Mouse (Mus musculus): ENCODE data around the gene Fam49a. TPM values are rescaled to one million over a fixed set of nuclear protein-coding genes. Genes with fewer than 3 reads are reported as not detected.
A peak's percentile ranks its signal among the peaks of the same experiment; 100 is the strongest.

Gene Fam49a
- polyA plus RNA-seq, 1 experiment from 2014 or later, result 57.8 TPM

GRCm38 (mm10) chr12:12379056-12379455 lies 117.1 kb downstream of the Fam49a start:
- WGBS, result 64% methylated on average over 2 of the region's 2 CpGs
- Histone ChIP-seq H3K9ac (no peak overlapping the region), H3K4me3 (no peak overlapping the region), H3K27ac (replicated peaks) (no peak overlapping the region), H3K36me3 (peaks cover 5% of the 10 kb centered on the region), H3K4me1 (replicated peaks) (no peaks in the 10 kb centered on the region), H3K9me3 (no peaks in the 10 kb centered on the region), H3K4me2 (no peak overlapping the region), H3K27me3 (no peaks in the 10 kb centered on the region)
- no peak for ATAC-seq (ENCODE audit: low FRiP score, low read depth)

GRCm38 (mm10) chr12:12389271-12389670 lies 127.3 kb downstream of the Fam49a start:
- Histone ChIP-seq H3K36me3 (no peaks in the 10 kb centered on the region), H3K27ac (replicated peaks) (no peak overlapping the region), H3K4me2 (no peak overlapping the region), H3K9ac (no peak overlapping the region), H3K27me3 (no peaks in the 10 kb centered on the region), H3K9me3 (no peaks in the 10 kb centered on the region), H3K4me3 (no peak overlapping the region), H3K4me1 (replicated peaks) (no peaks in the 10 kb centered on the region)
- WGBS, result 89% methylated on average over 1 of the region's 1 CpGs
- ATAC-seq (ENCODE audit: low FRiP score, low read depth), result no peak

- H3K4me3 ChIP-seq, result no peak overlapping the region
- H3K9ac ChIP-seq, result no peak overlapping the region
- no peaks in the 10 kb centered on the region for H3K9me3 ChIP-seq
- H3K4me2 ChIP-seq, result no peak overlapping the region
- no peaks in the 10 kb centered on the region for H3K27me3 ChIP-seq
- no peaks in the 10 kb centered on the region for H3K4me1 ChIP-seq (replicated peaks)
- no peak for ATAC-seq (ENCODE audit: low FRiP score, low read depth)
- 28% methylated on average over 6 of the region's 6 CpGs for WGBS
- H3K36me3 ChIP-seq, result no peaks in the 10 kb centered on the region
- H3K27ac ChIP-seq (replicated peaks), result no peak overlapping the region
Measured at GRCm38 (mm10) chr12:12396224-12396623, 134.3 kb downstream of the Fam49a start.

GRCm38 (mm10) chr12:12401051-12401465 lies 139.1 kb downstream of the Fam49a start:
- H3K9me3 ChIP-seq, result no peaks in the 10 kb centered on the region
- WGBS, result 47% methylated on average over 9 of the region's 9 CpGs
- peak overlapping the region; percentile 33 for H3K4me2 ChIP-seq
- no peaks in the 10 kb centered on the region for H3K4me1 ChIP-seq (replicated peaks)
- no peak for ATAC-seq (ENCODE audit: low FRiP score, low read depth)
- no peak overlapping the region for H3K9ac ChIP-seq
- no peak overlapping the region for H3K4me3 ChIP-seq
- no peak overlapping the region for H3K27ac ChIP-seq (replicated peaks)
- no peaks in the 10 kb centered on the region for H3K27me3 ChIP-seq
- H3K36me3 ChIP-seq, result no peaks in the 10 kb centered on the region

- Histone ChIP-seq H3K4me2 (peak overlapping the region; percentile 33), H3K27ac (replicated peaks) (no peak overlapping the region), H3K9ac (no peak overlapping the region), H3K4me1 (replicated peaks) (no peaks in the 10 kb centered on the region), H3K36me3 (no peaks in the 10 kb centered on the region), H3K9me3 (no peaks in the 10 kb centered on the region), H3K27me3 (no peaks in the 10 kb centered on the region), H3K4me3 (no peak overlapping the region)
- ATAC-seq (ENCODE audit: low FRiP score, low read depth), result no peak
- 50% methylated on average over 15 of the region's 15 CpGs for WGBS
Measured at GRCm38 (mm10) chr12:12401504-12401903, 139.6 kb downstream of the Fam49a start.

GRCm38 (mm10) chr12:12405491-12406110 lies 143.7 kb downstream of the Fam49a start:
- Histone ChIP-seq H3K27ac (replicated peaks) (no peak overlapping the region), H3K9ac (no peak overlapping the region), H3K27me3 (no peaks in the 10 kb centered on the region), H3K9me3 (no peaks in the 10 kb centered on the region), H3K4me1 (replicated peaks) (no peaks in the 10 kb centered on the region), H3K36me3 (no peaks in the 10 kb centered on the region), H3K4me2 (no peak overlapping the region), H3K4me3 (no peak overlapping the region)
- no peak for ATAC-seq (ENCODE audit: low FRiP score, low read depth)
- 59% methylated on average over 10 of the region's 10 CpGs for WGBS

- H3K4me1 ChIP-seq (replicated peaks), result no peaks in the 10 kb centered on the region
- no peak overlapping the region for H3K9ac ChIP-seq
- no peak overlapping the region for H3K4me3 ChIP-seq
- ATAC-seq (ENCODE audit: low FRiP score, low read depth), result no peak
- H3K4me2 ChIP-seq, result no peak overlapping the region
- H3K27me3 ChIP-seq, result no peaks in the 10 kb centered on the region
- 65% methylated on average over 5 of the region's 5 CpGs for WGBS
- no peak overlapping the region for H3K27ac ChIP-seq (replicated peaks)
- H3K36me3 ChIP-seq, result no peaks in the 10 kb centered on the region
- H3K9me3 ChIP-seq, result no peaks in the 10 kb centered on the region
Measured at GRCm38 (mm10) chr12:12409044-12409443, 147.1 kb downstream of the Fam49a start.

- Histone ChIP-seq H3K27ac (replicated peaks) (no peak overlapping the region), H3K4me3 (no peak overlapping the region), H3K9ac (no peak overlapping the region), H3K27me3 (no peaks in the 10 kb centered on the region), H3K4me1 (replicated peaks) (no peaks in the 10 kb centered on the region), H3K36me3 (no peaks in the 10 kb centered on the region), H3K4me2 (no peak overlapping the region), H3K9me3 (no peaks in the 10 kb centered on the region)
- WGBS, result 41% methylated on average over 5 of the region's 5 CpGs
- no peak for ATAC-seq (ENCODE audit: low FRiP score, low read depth)
Measured at GRCm38 (mm10) chr12:12412674-12413073, 150.7 kb downstream of the Fam49a start.

GRCm38 (mm10) chr12:12420423-12420822 lies 158.5 kb downstream of the Fam49a start:
- Histone ChIP-seq H3K4me3 (no peak overlapping the region), H3K9me3 (no peaks in the 10 kb centered on the region), H3K4me2 (no peak overlapping the region), H3K36me3 (no peaks in the 10 kb centered on the region), H3K27ac (replicated peaks) (no peak overlapping the region), H3K4me1 (replicated peaks) (peaks cover 6% of the 10 kb centered on the region; the same call in 1 of the 2 replicates), H3K9ac (no peak overlapping the region), H3K27me3 (no peaks in the 10 kb centered on the region)
- ATAC-seq (ENCODE audit: low FRiP score, low read depth), result no peak; the same call in 1 of the 2 replicates
- 8% methylated on average over 2 of the region's 2 CpGs for WGBS

- Histone ChIP-seq H3K27me3 (no peaks in the 10 kb centered on the region), H3K9me3 (no peaks in the 10 kb centered on the region)
- 10% methylated on average over 25 of the region's 25 CpGs for WGBS
Measured at GRCm38 (mm10) chr12:12420841-12421579, 159.1 kb downstream of the Fam49a start.

GRCm38 (mm10) chr12:12421580-12421878 lies 159.6 kb downstream of the Fam49a start:
- no peak overlapping the region for H3K27ac ChIP-seq (replicated peaks)
- H3K9me3 ChIP-seq, result no peaks in the 10 kb centered on the region
- H3K9ac ChIP-seq, result no peak overlapping the region

More at GRCm38 (mm10) chr12:12420841-12421579, 159.1 kb downstream of the Fam49a start:
- Histone ChIP-seq H3K4me1 (replicated peaks) (peaks cover 6% of the 10 kb centered on the region; the same call in 1 of the 2 replicates), H3K4me3 (peak overlapping the region; percentile 38), H3K36me3 (no peaks in the 10 kb centered on the region), H3K9ac (peak overlapping the region; percentile 54), H3K4me2 (peak overlapping the region; percentile 64), H3K27ac (replicated peaks) (peak overlapping the region; percentile 62)
- peak; percentile 96 for ATAC-seq (ENCODE audit: low FRiP score, low read depth)

GRCm38 (mm10) chr12:12425188-12425587 lies 163.2 kb downstream of the Fam49a start:
- no peaks in the 10 kb centered on the region for H3K36me3 ChIP-seq
- peaks cover 6% of the 10 kb centered on the region; the same call in 1 of the 2 replicates for H3K4me1 ChIP-seq (replicated peaks)
- no peak overlapping the region for H3K9ac ChIP-seq
- WGBS, result 62% methylated on average over 5 of the region's 5 CpGs
- H3K9me3 ChIP-seq, result no peaks in the 10 kb centered on the region
- no peaks in the 10 kb centered on the region for H3K27me3 ChIP-seq
- ATAC-seq (ENCODE audit: low FRiP score, low read depth), result no peak
- no peak overlapping the region for H3K4me3 ChIP-seq
- H3K27ac ChIP-seq (replicated peaks), result no peak overlapping the region
- no peak overlapping the region for H3K4me2 ChIP-seq

More at GRCm38 (mm10) chr12:12421580-12421878, 159.6 kb downstream of the Fam49a start:
- Histone ChIP-seq H3K4me3 (no peak overlapping the region), H3K4me2 (no peak overlapping the region), H3K27me3 (no peaks in the 10 kb centered on the region), H3K36me3 (no peaks in the 10 kb centered on the region), H3K4me1 (replicated peaks) (peaks cover 6% of the 10 kb centered on the region; the same call in 1 of the 2 replicates)
- ATAC-seq (ENCODE audit: low FRiP score, low read depth), result no peak
- 95% methylated on average over 8 of the region's 8 CpGs for WGBS
